Mouse (Mus musculus) MEL (cell line): ENCODE data around the gene Tmbim6. TPM values are rescaled to one million over a fixed set of nuclear protein-coding genes. Genes with fewer than 3 reads are reported as not detected.

Source experiments
- DNase-seq: peaks from one replicate; pipeline ENCODE4 v3.0.0; 2011; ENCODE audit warnings: low read depth, low spot score
- H3K27ac ChIP-seq: 2 replicates; pipeline ENCODE4 v1.5.1; 2012; ENCODE audit warnings: low read depth, mild to moderate bottlenecking, control low read depth, low read length, moderate library complexity; ENCODE audit not compliant: control insufficient read depth
- H3K27me3 ChIP-seq, 2 experiments: fragments of 150-350 bp in 1 of 2; sonication (generic) in 1 of 2; 2 replicates each; pipeline ENCODE4 v1.6.1; 2012; ENCODE audit warnings: low read length in 2 of 2, mild to moderate bottlenecking in 2 of 2, improper control_type of control experiment in 1 of 2, moderate library complexity in 1 of 2; ENCODE audit not compliant: insufficient read depth in 2 of 2, control insufficient read depth in 1 of 2
- H3K36me3 ChIP-seq, 2 experiments: 2 replicates each; pipeline ENCODE4 v1.6.1; 2012 to 2014; ENCODE audit warnings: low read length in 2 of 2, improper control_type of control experiment in 1 of 2, inconsistent platforms in 1 of 2, mild to moderate bottlenecking in 1 of 2; ENCODE audit not compliant: insufficient read depth in 2 of 2, control insufficient read depth in 1 of 2
- H3K4me1 ChIP-seq, 2 experiments: fragments of 150-350 bp in 1 of 2; sonication (generic) in 1 of 2; 2 replicates each; pipeline ENCODE4 v1.6.1; 2012; ENCODE audit warnings: low read length in 2 of 2, improper control_type of control experiment in 1 of 2, mild to moderate bottlenecking in 1 of 2; ENCODE audit not compliant: insufficient read depth in 2 of 2, control insufficient read depth in 1 of 2
- H3K4me3 ChIP-seq, 2 experiments: fragments of 150-350 bp in 1 of 2; sonication (generic) in 1 of 2; 2 replicates each; pipeline ENCODE4 v1.5.1; 2012; ENCODE audit warnings: low read depth in 2 of 2, low read length in 2 of 2, mild to moderate bottlenecking in 2 of 2, moderate library complexity in 2 of 2, control low read depth in 1 of 2, improper control_type of control experiment in 1 of 2; ENCODE audit not compliant: control insufficient read depth in 1 of 2, insufficient read depth in 1 of 2
- H3K79me2 ChIP-seq: 2 replicates; pipeline ENCODE4 v1.6.1; 2012; ENCODE audit warnings: mild to moderate bottlenecking, low read length, moderate library complexity; ENCODE audit not compliant: control insufficient read depth, poor library complexity, insufficient read depth
- H3K9ac ChIP-seq: 2 replicates; pipeline ENCODE4 v1.6.1; 2012; ENCODE audit warnings: low read depth, mild to moderate bottlenecking, control low read depth, low read length, moderate library complexity; ENCODE audit not compliant: control insufficient read depth, poor library complexity, severe bottlenecking
- H3K9me3 ChIP-seq: fragments of 150-350 bp; sonication (generic); replicated peaks from 2 replicates; pipeline ENCODE4 v1.6.1; 2012; ENCODE audit warnings: mild to moderate bottlenecking, low read length, improper control_type of control experiment, moderate library complexity; ENCODE audit not compliant: insufficient read depth
- BHLHE40 ChIP-seq: IDR thresholded peaks from 2 replicates; pipeline ENCODE4 v1.6.1; 2012; ENCODE audit warnings: low read depth, mild to moderate bottlenecking, inconsistent platforms, low read length, improper control_type of control experiment, borderline replicate concordance
- CHD1 ChIP-seq: IDR thresholded peaks from 2 replicates; pipeline ENCODE4 v1.6.1; 2012; ENCODE audit warnings: low read depth, mild to moderate bottlenecking, inconsistent platforms, low read length, improper control_type of control experiment
- ELF1 ChIP-seq: IDR thresholded peaks from 2 replicates; pipeline ENCODE4 v1.6.1; 2014; ENCODE audit warnings: low read depth, mild to moderate bottlenecking, inconsistent platforms, low read length, improper control_type of control experiment, moderate library complexity
- EP300 ChIP-seq, 2 experiments: IDR thresholded peaks; 2 replicates each; pipeline ENCODE4 v1.6.1; 2011; ENCODE audit warnings: improper control_type of control experiment in 2 of 2, low read length in 2 of 2, low read depth in 1 of 2, mild to moderate bottlenecking in 1 of 2
- ETS1 ChIP-seq: IDR thresholded peaks from 2 replicates; pipeline ENCODE4 v1.6.1; 2012; ENCODE audit warnings: low read depth, mild to moderate bottlenecking, inconsistent platforms, low read length, improper control_type of control experiment, moderate library complexity
- GATA1 ChIP-seq: IDR thresholded peaks from 2 replicates; pipeline ENCODE4 v1.6.1; 2011; ENCODE audit warnings: low read depth, low read length, improper control_type of control experiment
- HCFC1 ChIP-seq: IDR thresholded peaks from 2 replicates; pipeline ENCODE4 v1.6.1; 2012; ENCODE audit warnings: low read depth, mild to moderate bottlenecking, inconsistent platforms, low read length, improper control_type of control experiment, moderate library complexity
- KAT2A ChIP-seq: conservative IDR thresholded peaks from 2 replicates; pipeline ENCODE4 v1.6.1; 2012; ENCODE audit warnings: low read depth, low read length, improper control_type of control experiment, inconsistent platforms
- MAX ChIP-seq: IDR thresholded peaks from 2 replicates; pipeline ENCODE4 v1.6.1; 2011; ENCODE audit warnings: low read length, improper control_type of control experiment
- MAZ ChIP-seq: IDR thresholded peaks from 2 replicates; pipeline ENCODE4 v1.6.1; 2012; ENCODE audit warnings: low read depth, mild to moderate bottlenecking, inconsistent platforms, low read length, improper control_type of control experiment
- MXI1 ChIP-seq: IDR thresholded peaks from 2 replicates; pipeline ENCODE4 v1.6.1; 2011; ENCODE audit warnings: mild to moderate bottlenecking, low read depth, low read length, improper control_type of control experiment
- MYC ChIP-seq: IDR thresholded peaks from 2 replicates; pipeline ENCODE4 v1.6.1; 2011; ENCODE audit warnings: low read depth, mild to moderate bottlenecking, low read length, improper control_type of control experiment, moderate library complexity
- NELFE ChIP-seq: IDR thresholded peaks from 2 replicates; pipeline ENCODE4 v1.6.1; 2011; ENCODE audit warnings: low read depth, low read length, improper control_type of control experiment
- NRF1 ChIP-seq: IDR thresholded peaks from 2 replicates; pipeline ENCODE4 v1.6.1; 2014; ENCODE audit warnings: low read depth, mild to moderate bottlenecking, inconsistent platforms, low read length, improper control_type of control experiment, moderate library complexity; ENCODE audit not compliant: poor library complexity, insufficient read depth, severe bottlenecking
- POLR2AphosphoS2 ChIP-seq: IDR thresholded peaks from 2 replicates; pipeline ENCODE4 v1.6.1; 2011; ENCODE audit warnings: low read length, improper control_type of control experiment
- POLR2AphosphoS5 ChIP-seq: IDR thresholded peaks from 2 replicates; pipeline ENCODE4 v1.6.1; 2012; ENCODE audit warnings: low read depth, borderline replicate concordance, mild to moderate bottlenecking, inconsistent platforms, low read length, moderate library complexity, mixed read lengths
- RAD21 ChIP-seq: IDR thresholded peaks from 2 replicates; pipeline ENCODE4 v1.6.1; 2011; ENCODE audit warnings: mild to moderate bottlenecking, low read depth, low read length, improper control_type of control experiment
- RCOR1 ChIP-seq: IDR thresholded peaks from 2 replicates; pipeline ENCODE4 v1.6.1; 2012; ENCODE audit warnings: low read depth, mild to moderate bottlenecking, inconsistent platforms, low read length, improper control_type of control experiment
- SIN3A ChIP-seq: IDR thresholded peaks from 2 replicates; pipeline ENCODE4 v1.6.1; 2012; ENCODE audit warnings: low read length, improper control_type of control experiment, inconsistent platforms
- TAL1 ChIP-seq: IDR thresholded peaks from 2 replicates; pipeline ENCODE4 v1.6.1; 2012; ENCODE audit warnings: mild to moderate bottlenecking, inconsistent platforms, low read length, moderate library complexity, mixed read lengths
- TCF12 ChIP-seq: IDR thresholded peaks from 2 replicates; pipeline ENCODE4 v1.6.1; 2014; ENCODE audit warnings: low read depth, mild to moderate bottlenecking, inconsistent platforms, low read length, improper control_type of control experiment, moderate library complexity
- ZKSCAN1 ChIP-seq: IDR thresholded peaks from 2 replicates; pipeline ENCODE4 v1.6.1; 2012; ENCODE audit warnings: low read depth, mild to moderate bottlenecking, inconsistent platforms, low read length, improper control_type of control experiment, moderate library complexity
- ZNF384 ChIP-seq: IDR thresholded peaks from 2 replicates; pipeline ENCODE4 v1.6.1; 2012; ENCODE audit warnings: low read depth, mild to moderate bottlenecking, inconsistent platforms, low read length, improper control_type of control experiment
- polyA plus RNA-seq, 2 experiments: library from polyadenylated mRNA; stranded (reverse) in 1 of 2; unstranded in 1 of 2; fragments of >175 nt in 1 of 2; fragments of >200 nt in 1 of 2; gene quantifications; 2 replicates each; pipeline versions ENCODE4 v1.2.1 to v1.2.4; 2012; ENCODE audit warnings: low replicate concordance in 2 of 2, low read depth in 1 of 2; ENCODE audit not compliant: insufficient read length in 2 of 2, insufficient read depth in 1 of 2, missing spikeins in 1 of 2
- total RNA-seq: library from RNA; depleted of rRNA; stranded (reverse); fragments of 300-350 nt; gene quantifications from 2 replicates; pipeline ENCODE4 v1.2.3, GENCODE M21; 2012

The Tmbim6 gene
- total and polyA plus RNA-seq, 3 experiments, result 243 to 339 TPM; not detected in 1

DNA sequence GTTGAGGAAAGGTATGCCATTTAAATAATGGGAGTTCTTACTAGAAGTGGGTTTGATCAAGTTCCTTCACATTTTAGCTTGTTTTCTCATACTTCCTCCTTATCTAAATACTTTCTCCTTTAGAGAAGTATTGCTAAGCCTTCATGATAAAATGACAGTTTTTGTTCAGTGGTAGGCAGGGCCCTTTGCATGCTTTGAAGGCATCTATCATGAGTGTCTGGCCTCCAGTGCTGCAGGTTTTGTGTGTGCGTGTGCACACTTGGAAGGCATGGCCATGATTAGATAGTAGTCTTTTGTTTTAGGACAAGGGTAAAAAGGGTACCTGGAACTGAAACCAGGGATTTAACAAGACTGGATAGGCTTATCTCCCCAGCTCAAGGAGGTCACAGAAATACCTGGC, 3.8 kb downstream of the Tmbim6 start:
- peaks cover 3 to 51% of the 10 kb centered on the region in 2 experiments; a peak in 3 of 4 replicates for H3K36me3 ChIP-seq
- H3K9me3 ChIP-seq, result no peaks in the 10 kb centered on the region
- peak overlapping the region; percentile 4; the same call in 1 of the 2 replicates for H3K9ac ChIP-seq
- peaks cover 75% of the 10 kb centered on the region for H3K79me2 ChIP-seq
- H3K27me3 ChIP-seq, result no peaks in the 10 kb centered on the region
- peaks cover 22 to 42% of the 10 kb centered on the region in 2 experiments for H3K4me1 ChIP-seq
- peak overlapping the region; percentile 0 to 69; a peak in 3 of 4 replicates for H3K4me3 ChIP-seq
- peak; percentile 72 for DNase-seq
- H3K27ac ChIP-seq, result peak overlapping the region; percentile 52
- TF ChIP-seq SIN3A, result peak; percentile 86
- no peak; the same call in none of the 2 replicates for TF ChIP-seq TAL1
- no peak for TF ChIP-seq BHLHE40
- peak; percentile 13; the same call in 1 of the 2 replicates for TF ChIP-seq RCOR1
- TF ChIP-seq CHD1, result no peak; the same call in 1 of the 2 replicates
- peak; percentile 27; the same call in 1 of the 2 replicates for TF ChIP-seq TCF12
- no peak for TF ChIP-seq NRF1
- TF ChIP-seq EP300 (IDR thresholded peaks at IDR 0.05; ENCODE audit: low read depth in 1 of 2, low read length in 2 of 2), result peak; percentile 58 to 73
- peak; percentile 88 for TF ChIP-seq MXI1
- peak; percentile 22; the same call in 1 of the 2 replicates for TF ChIP-seq GATA1
- TF ChIP-seq MYC, result peak; percentile 55; the same call in 1 of the 2 replicates
- TF ChIP-seq ZNF384, result 0 out of 2 replicates have a peak, but pooled peaks have one; percentile 29
- TF ChIP-seq POLR2AphosphoS2, result no peak; the same call in 1 of the 2 replicates
- no peak for TF ChIP-seq NELFE
- TF ChIP-seq ELF1, result no peak
- TF ChIP-seq RAD21, result no peak
- TF ChIP-seq KAT2A, result no peak
- no peak for TF ChIP-seq POLR2AphosphoS5
- 0 out of 2 replicates have a peak, but pooled peaks have one; percentile 38 for TF ChIP-seq ZKSCAN1
- TF ChIP-seq MAZ, result no peak
- peak; percentile 54; the same call in 1 of the 2 replicates for TF ChIP-seq ETS1
- TF ChIP-seq MAX, result peak; percentile 75
- TF ChIP-seq, all 39 proteins: peak for 11

DNA sequence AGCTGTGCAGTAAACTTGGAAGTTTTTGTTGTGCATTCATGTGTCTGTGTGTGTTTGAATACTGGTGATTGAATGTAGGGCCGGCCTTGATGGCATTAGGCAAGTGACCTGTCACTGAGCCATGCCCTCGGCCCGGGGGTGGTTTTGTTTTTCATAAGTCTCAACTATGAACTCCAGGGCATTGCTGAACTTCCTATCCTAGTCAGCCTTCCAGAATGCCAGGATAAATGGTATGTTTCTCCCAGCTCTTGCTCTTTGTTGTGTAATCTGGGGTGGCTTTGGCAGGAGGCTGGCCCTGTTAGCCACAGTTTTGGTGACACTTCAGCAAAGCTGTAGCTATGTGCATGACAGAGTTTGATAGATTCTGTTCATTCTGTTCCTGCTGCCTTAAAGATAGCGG, 4.2 kb downstream of the Tmbim6 start:
- Histone ChIP-seq H3K4me3 (peak overlapping the region; percentile 0 to 20; a peak in 2 of 4 replicates), H3K79me2 (peaks cover 78% of the 10 kb centered on the region), H3K27me3 (no peaks in the 10 kb centered on the region), H3K27ac (peak overlapping the region; percentile 48), H3K9me3 (no peaks in the 10 kb centered on the region), H3K4me1 (peaks cover 22 to 38% of the 10 kb centered on the region in 2 experiments), H3K36me3 (peaks cover 7 to 47% of the 10 kb centered on the region in 2 experiments), H3K9ac (peak overlapping the region; percentile 4; the same call in 1 of the 2 replicates)
- DNase-seq, result peak; percentile 44
- no peak for TF ChIP-seq POLR2AphosphoS5
- TF ChIP-seq ZNF384, result no peak
- TF ChIP-seq HCFC1, result no peak
- peak; percentile 2; the same call in 1 of the 2 replicates for TF ChIP-seq TAL1
